Mouse (Mus musculus) embryo, embryonic 10.5 days (tissue): ENCODE data around the gene Car14.
"Not testable (repeated sequence)": the region's sequence is repeated elsewhere in the genome, so short reads cannot be mapped to it uniquely, and the experiment has no call there.

Experiments
- DNase-seq: peaks from one replicate; pipeline ENCODE4 v3.0.0-alpha.2; 2015; ENCODE audit warnings: low spot score

The Car14 gene

DNA sequence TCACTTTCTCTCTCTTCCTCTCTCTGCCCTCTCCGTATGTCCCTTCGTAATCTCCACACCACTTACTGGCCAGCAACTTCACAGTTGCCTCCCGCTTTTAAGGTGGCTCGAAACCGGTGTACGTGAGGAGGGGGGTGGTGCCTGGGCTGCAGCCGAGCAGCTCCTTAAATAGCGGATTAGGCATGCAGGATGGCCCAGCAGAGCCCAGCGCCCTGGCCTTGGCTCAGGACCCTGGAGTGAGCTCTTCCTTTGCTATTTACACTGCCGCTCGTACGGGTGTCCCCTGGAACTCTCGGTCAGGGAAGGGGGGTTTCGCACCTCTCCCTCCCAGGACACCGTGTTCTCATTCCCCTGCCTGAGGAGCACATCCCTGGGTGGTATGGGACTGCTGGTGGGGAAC, at the start of gene Car14:
Gene Car14, minus strand, starts transcription at position 124 of the 400 bp plus-strand sequence.
- peak; percentile 76 for DNase-seq

DNA sequence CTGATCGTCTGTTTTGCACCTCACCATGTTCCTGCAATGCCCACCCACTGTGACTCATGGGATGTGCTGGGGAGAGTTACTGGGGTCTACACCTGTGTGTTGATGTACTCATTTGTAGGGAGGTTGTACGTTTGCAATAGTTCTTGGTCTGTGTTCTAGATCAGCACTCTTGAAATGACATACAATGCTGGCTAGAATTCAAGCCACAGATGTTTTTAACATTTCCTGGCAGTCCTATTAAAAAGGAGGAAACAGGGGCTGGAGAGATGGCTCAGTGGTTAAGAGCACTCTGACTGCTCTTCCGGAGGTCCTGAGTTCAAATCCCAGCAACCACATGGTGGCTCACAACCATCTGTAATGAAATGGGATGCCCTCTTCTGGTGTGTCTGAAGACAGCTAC, 49.0 kb upstream of the Car14 start:
- DNase-seq, result no peak

DNA sequence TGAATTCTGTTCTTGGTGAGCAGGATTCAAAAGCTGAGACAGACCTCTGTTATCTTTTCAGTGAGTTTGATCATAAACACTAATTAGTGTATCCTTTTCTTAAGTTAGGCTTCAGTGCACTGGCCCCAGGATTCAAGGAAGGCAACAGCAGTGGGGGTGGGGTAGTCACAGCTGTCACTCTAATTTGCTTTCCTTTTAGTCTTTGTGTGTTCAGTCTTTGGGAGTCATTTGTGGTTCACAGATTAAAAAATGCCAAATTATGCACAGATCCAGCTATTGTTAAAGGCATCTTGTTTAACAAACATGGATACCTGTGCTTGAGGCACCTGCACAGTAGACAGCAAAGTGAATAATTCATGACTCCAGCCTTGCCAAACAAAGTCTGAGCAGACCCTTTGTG, 48.5 kb upstream of the Car14 start:
- DNase-seq, result no peak

DNA sequence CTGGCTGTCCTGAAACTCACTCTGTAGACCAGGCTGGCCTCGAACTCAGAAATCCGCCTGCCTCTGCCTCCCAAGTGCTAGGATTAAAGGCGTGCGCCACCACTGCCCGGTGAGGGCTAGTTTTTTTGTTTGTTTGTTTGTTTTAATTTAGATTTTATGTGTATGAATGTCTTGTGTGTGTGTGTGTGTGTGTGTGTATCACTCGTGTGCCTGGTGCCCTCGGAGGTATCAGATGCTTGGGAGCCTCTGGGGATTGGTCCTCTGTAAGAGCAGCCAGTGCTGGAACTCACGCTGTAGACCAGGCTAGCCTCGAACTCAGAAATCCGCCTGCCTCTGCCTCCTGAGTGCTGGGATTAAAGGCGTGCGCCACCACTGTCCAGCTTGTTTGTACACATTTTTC, 47.1 kb upstream of the Car14 start:
- not testable (repeated sequence) for DNase-seq

DNA sequence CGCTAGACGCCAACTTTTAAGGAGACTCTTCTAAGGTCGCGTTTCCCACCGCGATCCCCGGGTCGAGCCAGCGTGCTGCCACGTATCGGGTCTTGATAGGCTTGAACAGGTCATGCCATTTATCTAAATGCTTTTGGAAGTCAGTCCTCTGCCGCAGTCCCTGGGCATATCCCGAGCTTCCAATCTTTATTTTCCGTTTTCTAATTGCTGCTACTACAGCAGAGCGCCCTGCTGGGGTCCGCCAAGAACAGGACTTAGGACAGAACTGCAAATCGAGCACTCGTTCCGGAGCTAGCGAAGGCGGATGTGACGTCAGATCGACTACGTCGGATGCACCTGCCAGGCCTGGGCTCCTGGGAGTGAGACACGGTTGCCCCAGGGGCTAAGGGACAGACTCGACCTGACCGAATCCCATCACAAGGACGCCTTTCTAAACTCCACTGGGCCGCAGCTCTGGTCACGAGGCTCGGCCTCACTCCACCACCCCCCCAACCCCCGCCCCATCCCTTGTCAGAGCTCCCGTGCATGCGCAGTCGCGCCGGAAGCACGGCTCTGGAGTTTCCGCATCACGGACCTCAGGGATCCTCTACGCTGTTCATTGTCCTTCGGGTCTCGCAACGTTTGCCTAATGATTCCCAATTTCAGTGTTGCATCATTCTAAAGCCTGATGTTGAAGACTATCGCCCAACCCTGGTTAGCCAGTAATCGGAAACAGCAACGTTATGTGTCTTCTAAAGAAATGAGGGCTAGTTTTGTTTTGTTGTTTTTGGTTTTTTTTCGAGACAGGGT, 46.5 kb upstream of the Car14 start:
- peak; percentile 94 for DNase-seq

DNA sequence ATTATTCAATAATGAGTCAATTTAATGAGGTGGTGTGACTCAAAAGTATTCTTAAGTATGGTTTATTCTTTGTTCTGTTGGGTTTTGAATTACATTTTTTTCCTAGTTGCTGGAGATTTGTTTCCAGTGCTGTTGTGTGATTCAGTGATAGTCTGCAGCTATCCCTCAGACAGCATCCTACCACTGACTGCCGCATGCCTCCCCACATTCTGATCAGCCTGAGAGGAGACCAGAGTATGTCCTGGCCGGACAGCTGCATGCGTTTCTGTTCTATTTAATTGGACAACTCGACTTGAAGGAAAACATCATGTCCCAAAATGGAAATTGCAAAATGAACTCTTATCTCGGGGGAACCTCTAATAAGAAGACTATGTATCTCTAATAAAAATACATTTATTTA, 43.8 kb upstream of the Car14 start:
- no peak for DNase-seq

DNA sequence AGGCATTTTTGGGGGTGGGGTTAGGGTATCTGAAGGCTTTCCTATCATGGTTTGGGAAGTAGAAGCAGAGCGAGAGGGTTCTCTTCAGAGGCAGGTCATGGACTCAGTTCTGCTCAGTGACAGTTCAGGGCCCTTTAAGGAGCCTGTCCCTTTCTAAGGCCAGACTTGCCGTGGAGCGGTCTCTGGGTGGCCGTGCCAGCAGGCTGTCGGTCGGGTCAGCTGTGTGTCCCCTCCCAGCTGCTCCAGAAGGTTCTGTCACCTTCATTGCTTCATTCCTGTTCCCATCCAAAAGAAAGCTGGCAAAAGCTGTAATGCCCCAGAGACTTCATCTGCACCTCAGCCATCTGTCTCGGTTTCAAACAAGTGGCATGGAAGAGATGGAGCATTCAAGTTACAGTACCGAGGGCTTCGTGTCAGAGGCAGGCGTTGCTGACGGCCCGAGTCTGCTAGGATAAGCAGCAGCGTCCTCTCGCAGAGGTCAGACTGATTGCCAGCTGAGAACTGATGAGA, 41.3 kb upstream of the Car14 start:
- DNase-seq, result no peak

DNA sequence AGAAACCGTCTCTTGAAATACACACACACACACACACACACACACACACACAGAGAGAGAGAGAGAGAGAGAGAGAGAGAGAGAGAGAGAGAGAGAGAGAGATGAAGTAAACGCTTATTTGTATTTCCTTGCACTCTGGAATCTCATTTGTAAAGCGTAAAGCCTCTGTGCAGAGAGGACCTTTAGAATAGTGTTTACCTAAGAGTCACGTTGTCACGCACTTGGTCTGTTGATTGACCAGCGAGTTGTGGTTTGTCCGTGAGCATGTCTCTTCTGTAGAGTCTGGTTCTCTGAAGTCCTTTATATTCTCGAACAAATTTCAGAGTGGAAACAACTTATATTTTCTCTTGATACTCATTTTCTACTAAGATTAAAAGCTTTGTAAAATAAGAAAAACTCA, 40.3 kb upstream of the Car14 start:
- no peak for DNase-seq

DNA sequence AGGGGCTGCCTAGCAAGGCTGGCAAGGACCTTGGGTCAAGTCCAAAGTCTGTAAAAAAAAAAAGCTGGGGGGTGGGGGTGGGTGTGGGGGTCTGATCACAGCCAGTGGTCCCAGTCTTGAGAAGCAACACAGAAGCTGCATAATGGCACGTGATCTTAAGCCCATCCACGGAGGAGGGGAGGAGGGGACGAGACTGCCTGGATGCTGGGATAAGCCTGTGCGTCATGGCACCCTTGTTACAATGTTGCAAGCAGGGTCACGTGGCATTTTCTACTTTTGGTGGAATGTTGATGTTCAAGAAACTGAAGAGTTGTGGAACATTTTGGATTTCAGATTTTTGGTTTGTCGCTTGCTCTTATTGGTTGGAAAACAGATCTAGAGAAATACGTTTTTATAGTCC, 38.7 kb upstream of the Car14 start:
- DNase-seq, result no peak

DNA sequence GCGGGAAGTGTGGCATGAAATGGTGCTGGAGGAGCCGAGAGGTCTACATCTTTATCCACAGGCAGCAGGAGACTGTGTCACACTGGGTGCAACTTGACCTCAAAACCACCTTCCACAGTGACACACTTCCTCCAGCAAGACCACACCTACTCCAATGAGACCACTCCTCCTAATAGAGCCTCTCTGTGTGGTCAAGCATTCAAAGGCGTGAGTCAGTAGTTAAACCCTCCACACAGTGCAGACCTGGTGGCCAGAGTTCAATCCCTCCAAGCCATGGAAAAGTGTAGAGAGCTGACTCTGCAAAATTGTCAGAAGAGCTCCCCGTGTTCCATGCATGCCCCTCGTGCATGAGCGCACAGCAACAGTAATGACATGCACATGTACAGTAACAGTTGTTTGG, 38.3 kb upstream of the Car14 start:
- no peak for DNase-seq

DNA sequence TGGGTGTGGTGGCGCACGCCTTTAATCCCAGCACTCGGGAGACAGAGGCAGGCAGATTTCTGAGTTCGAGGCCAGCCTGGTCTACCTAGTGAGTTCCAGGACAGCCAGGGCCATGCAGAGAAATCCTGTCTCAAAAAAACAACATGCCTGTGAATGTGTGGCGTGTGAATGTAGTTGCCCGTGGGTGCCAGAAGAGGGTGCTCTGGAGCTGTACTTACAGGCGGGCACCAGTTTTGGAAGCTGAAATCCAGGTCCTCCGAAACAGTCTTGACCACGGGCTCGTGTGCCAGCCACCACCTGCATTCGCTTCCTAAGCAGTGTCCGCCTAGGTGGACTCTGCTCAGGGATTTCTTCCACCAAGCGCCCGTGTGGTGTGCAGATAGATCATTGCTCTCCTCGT, 34.3 kb upstream of the Car14 start:
- peak; percentile 39 for DNase-seq

DNA sequence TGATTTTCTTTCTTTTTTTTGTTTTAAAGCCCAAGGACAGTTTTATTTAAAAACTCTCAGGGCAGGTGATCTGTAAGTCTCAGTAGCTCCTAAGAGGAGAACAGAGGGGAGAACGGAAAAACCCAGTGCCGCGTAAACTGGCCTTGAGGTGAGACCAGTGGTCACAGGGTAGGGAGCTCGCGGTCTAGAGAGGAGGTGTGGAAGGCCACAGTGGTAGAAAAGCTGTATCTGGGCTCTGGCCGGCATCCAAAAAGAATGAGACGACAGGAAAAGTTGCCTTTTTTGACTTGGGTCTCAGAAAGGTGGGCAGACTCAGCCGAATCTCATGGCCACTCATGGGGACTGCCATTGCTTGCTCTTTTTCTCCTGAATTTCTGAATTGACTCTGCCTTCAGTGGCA, 33.7 kb upstream of the Car14 start:
- no peak for DNase-seq

DNA sequence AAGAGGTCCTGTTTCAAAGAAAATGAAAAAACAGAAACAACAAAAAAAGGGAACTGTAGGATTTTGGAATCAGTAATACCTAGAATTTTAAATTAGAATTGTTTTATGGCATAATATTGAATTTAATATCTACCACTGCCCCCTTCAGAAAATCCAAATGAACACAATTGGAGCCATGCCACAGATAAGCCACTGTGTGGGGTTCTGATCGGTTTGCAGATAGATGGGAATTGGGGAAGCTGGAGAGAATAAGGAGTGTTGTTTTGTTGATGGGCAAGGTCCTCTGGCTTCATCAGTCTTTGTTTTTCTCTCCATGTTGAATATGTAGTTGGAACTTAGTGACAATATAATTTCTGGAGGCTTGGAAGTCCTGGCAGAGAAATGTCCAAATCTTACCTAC, 30.0 kb upstream of the Car14 start:
- no peak for DNase-seq

DNA sequence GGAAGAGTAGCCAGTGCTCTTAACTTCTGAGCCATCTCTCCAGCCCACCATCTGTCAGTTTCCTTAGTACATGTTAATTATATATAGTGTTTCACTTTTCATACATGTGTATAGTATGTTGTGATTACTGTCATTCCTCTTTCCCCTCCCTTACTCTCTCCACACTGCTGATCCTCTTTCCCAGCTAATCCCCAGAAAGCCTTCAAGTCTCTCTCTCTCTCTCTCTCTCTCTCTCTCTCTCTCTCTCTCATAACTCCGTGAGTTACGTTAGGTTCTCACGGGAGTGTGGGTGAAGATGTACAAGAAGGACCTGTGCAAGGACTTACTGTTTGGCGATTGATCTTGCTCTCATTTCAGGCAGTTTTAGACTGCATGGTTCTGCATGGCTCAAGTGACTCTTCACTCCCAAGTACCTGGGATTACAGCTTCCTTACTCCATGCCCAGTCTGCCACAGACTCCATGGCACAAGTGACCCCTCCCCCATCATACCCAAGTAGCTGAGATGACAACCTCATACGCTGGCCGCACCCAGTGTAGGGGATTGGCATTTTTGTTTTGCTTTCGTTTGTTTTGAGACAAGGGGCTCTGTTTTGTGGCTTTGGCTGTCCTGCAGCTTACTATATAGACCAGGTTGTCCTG, 28.7 kb upstream of the Car14 start:
- no peak for DNase-seq

DNA sequence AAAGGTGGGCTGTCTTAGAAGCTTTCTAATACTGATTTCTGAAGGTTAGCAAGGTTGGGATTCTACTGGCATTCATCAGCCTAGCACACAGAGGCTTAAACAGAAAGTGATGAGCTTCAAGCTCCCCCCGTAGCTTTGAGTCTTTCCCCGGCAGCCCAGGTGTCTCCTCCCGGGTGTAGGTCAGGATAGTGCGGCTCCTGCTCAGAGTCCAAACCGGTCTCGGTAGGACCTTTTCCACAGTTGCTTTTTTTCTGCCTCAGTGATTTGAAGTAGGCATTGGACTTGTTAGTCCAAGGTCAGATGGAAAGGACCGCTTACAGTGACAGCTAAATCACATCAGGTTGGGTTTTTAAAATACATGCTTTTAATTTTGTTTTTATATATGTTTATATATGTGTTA, 28.1 kb upstream of the Car14 start:
- DNase-seq, result no peak

DNA sequence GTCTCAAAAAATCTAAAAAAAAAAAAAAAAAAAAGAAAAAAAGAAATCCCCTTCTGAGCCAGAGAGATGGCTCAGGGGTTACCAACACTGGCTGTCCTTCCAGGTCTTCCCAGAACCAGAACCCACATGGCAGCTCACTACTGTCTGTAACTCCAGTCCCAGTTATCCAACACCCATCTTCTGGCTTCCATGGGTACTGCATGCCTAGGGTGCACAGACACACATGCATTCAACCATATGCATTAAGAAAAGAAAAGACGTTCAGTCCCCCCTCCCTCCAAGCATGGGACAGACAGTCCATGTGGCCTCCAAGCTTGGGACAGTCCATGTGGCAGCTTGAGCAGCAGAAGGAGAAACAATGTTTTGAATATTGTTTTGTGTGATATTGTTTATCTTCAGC, 27.7 kb upstream of the Car14 start:
- peak; percentile 17 for DNase-seq

DNA sequence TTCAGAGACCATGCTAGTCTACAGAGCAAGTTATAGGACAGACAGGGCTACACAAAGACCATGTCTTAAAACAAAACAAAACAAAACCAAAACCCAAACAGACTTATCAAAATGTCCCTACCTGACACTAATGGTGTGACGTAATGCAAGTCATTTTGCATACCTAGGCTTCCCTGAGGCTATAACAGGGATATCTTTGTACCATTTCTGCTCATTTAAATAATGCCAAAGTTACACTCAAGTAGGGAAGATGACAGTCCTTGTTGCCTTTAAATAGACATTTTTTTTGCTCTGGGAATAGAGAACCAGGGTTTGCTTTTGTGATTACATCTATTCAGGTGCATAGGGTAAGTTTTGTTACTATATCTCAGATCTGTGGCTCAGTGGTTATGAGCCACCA, 27.0 kb upstream of the Car14 start:
- DNase-seq, result no peak

DNA sequence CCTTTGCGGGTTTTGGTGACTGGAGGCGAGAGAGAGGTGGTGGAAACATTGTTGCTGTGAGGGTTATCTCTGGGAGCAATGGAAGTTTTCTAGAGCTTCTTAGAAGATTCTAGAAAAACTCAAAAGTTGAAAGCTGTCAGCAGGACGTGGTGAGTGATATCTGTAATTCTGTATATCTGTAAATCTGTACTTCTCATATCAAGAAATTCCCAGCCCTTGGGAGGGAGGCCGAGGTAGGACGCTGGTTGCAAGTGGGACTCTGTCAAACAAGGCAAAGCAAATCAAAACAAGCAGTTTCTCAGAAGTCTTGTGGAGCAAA, 25.9 kb upstream of the Car14 start:
- peak; percentile 39 for DNase-seq

DNA sequence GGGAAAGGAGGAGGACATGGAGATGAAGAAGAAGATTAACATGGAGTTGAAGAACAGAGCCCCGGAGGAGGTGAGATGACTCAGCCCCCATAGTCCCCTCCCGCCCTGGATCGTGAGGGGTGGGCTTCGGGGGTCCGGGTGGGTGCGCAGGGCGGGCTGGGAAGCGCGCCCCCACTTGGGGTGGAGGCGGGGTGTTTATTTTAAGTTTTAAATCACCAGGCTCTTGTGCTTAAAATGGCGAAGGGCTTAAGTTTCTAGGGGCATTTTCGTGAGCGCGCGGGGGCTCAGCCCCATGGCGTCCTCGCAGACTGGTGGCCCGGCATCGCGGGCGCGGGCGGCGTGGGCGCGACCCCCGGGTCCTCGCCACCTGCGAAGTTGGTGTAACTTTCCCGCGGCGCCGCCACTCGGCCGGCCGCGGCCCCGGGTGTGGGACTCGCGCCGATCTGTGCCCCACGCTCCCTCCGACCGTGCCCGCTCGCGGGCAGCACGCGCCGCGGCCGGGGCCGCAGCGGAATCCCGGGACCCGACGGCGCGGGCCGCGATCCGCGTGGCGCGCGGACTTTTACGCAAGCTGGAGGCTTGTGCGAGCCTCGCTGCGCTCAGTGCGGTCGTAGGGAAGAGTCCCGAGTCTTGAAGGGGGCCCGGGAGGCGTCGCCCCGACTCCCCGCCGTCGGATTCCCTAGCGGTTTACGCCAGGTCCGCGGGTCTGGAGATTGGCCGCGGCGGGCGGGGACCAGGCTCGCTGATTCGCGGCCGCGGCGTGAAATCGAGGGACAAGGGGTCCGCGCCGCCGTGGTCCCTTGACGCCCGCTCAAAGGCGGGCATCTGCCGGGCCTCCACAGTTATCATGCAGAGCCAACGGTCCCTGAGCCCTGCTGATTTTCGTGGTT, 25.3 kb upstream of the Car14 start:
- DNase-seq, result peak; percentile 74

DNA sequence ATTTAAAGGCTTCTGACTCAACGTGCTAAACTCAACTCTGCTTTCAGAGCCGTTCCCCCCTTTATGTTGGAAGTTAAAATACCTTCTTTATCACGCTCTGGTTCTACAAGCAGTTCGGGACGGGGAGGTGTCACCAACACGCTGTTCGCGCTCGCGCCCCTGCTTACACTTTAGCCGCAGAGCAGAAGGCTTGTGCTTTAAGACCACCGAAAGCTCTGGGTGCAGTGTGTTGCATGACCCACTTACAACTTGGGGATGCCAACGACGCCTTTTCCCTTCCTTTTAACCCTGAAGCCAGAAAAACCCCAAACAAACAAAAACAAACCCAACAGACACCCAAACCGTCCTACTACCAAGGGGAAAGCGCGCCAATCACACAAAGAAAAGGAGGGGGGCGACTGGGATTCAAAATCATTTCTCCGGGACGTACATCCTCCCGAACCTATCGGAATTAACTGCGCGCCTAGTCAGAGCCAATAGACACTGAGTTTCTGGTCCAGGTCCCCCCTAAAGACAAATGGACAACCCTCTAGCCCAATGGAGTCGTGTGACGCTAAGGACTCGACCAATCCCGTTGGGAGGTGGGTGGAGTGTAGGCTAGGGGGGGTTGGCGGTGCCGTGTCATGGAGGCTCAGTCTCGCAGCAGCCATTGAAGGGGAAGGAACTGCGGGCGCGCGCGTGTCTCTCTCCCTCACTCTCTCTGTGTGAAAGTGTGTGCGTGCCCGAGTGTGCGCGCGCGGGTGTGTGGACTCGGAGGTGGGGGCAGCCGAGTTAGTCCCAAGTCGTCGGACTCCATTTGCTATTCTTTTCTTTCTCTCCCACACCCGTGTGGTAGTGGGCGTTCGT, 24.4 kb upstream of the Car14 start, which contains the start of gene Anp32e:
Gene Anp32e, plus strand, starts transcription at position 589 of the 846 bp plus-strand sequence.
- peak; percentile 99 for DNase-seq

DNA sequence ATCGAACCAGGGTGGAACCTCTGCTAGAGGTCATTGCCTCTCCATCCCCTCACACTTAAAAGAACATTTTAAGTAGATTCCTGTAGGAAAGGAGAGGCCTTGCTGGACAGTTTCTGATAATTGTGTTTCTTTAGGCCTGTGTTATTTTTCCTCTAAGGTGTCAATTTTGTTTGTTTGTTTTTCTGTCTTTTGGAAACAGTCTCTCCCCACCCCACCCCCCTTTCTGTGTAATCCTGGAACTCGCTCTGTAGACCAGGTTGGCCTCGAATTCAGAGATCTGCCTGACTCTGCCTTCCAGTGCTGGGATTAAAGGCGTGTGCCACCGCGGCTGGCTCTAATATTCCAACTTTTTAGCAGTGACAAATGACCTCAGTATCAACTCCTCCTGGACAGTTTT, 23.8 kb upstream of the Car14 start:
- no peak for DNase-seq

DNA sequence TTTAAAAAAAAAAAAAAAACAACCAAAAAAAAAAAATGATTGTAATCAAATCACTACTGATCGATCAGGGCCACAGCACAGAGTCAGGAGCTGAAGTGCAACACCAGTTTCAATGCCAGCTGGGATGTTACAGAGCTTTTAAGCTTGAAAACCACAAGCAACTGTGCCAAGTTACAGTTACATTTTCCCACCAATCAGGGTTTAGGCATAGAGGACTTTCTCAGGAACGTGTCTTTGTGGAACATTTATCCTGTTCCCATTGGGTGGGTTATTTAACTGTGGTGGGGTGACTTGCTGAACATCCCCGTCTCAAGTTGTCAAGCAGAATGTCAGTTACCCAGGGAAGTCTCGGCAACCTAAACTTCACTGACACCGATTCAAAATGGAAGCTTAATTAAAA, 20.6 kb upstream of the Car14 start:
- no peak for DNase-seq
